Mouse (Mus musculus) CH12.LX (cell line): ENCODE measurements around the gene Stk40. TPM values are rescaled to one million over a fixed set of nuclear protein-coding genes. Genes with fewer than 3 reads are reported as not detected.

ENCODE experiments used
- DNase-seq: peaks from one replicate; pipeline ENCODE4 v3.0.0-alpha.2; 2013; ENCODE audit errors: extremely low read depth
- H3K27ac ChIP-seq: 2 replicates; pipeline ENCODE4 v1.5.1; 2012; ENCODE audit warnings: low read depth, mild to moderate bottlenecking, control low read depth, moderate library complexity; ENCODE audit not compliant: insufficient read depth
- H3K27me3 ChIP-seq: replicated peaks from 2 replicates; pipeline ENCODE3; 2012; ENCODE audit warnings: inconsistent platforms
- H3K36me3 ChIP-seq, 2 experiments: replicated peaks in 1 of 2; 2 replicates each; pipeline versions ENCODE3 to v1.6.1; 2012; ENCODE audit warnings: inconsistent platforms in 1 of 2, low read length in 1 of 2, mild to moderate bottlenecking in 1 of 2, mixed read lengths in 1 of 2, moderate library complexity in 1 of 2; ENCODE audit not compliant: control insufficient read depth in 1 of 2, insufficient read depth in 1 of 2
- H3K4me1 ChIP-seq, 2 experiments: 2 replicates each; pipeline ENCODE4 v1.6.1; 2012; ENCODE audit warnings: inconsistent platforms in 1 of 2, moderate library complexity in 1 of 2; ENCODE audit not compliant: insufficient read depth in 2 of 2, control insufficient read depth in 1 of 2
- H3K4me2 ChIP-seq: 2 replicates; pipeline ENCODE4 v1.6.1; 2012; ENCODE audit warnings: low read depth, mild to moderate bottlenecking, control low read depth; ENCODE audit not compliant: poor library complexity, insufficient read depth, severe bottlenecking
- H3K4me3 ChIP-seq, 3 experiments: fragments of 150-350 bp in 1 of 3; sonication (generic) in 1 of 3; replicated peaks in 1 of 3; 2 replicates each; pipeline versions ENCODE3 to v1.5.1; 2011 to 2012; ENCODE audit warnings: low read depth in 2 of 3, low read length in 2 of 3, mild to moderate bottlenecking in 2 of 3, moderate library complexity in 2 of 3, control low read depth in 1 of 3, improper control_type of control experiment in 1 of 3, inconsistent platforms in 1 of 3, mixed read lengths in 1 of 3; ENCODE audit not compliant: poor library complexity in 1 of 3
- H3K79me2 ChIP-seq: replicated peaks from 2 replicates; pipeline ENCODE4 v1.6.1; 2012; ENCODE audit warnings: mild to moderate bottlenecking, moderate library complexity; ENCODE audit not compliant: control insufficient read depth, poor library complexity, insufficient read depth, severe bottlenecking; ENCODE audit errors: extremely low read depth
- H3K9ac ChIP-seq: 2 replicates; pipeline ENCODE4 v1.6.1; 2012; ENCODE audit warnings: low read depth, mild to moderate bottlenecking, control low read depth, moderate library complexity; ENCODE audit not compliant: insufficient read depth
- H3K9me3 ChIP-seq: replicated peaks from 2 replicates; pipeline ENCODE3; 2012; ENCODE audit warnings: low read length, inconsistent platforms, mixed read lengths
- CHD1 ChIP-seq: IDR thresholded peaks from 2 replicates; pipeline ENCODE4 v1.6.1; 2012; ENCODE audit warnings: low read depth, low read length, improper control_type of control experiment, inconsistent platforms
- CHD2 ChIP-seq: IDR thresholded peaks from 2 replicates; pipeline ENCODE4 v1.6.1; 2011; ENCODE audit warnings: low read length, improper control_type of control experiment
- ELF1 ChIP-seq: IDR thresholded peaks from 2 replicates; pipeline ENCODE4 v1.6.1; 2014; ENCODE audit warnings: low read depth, mild to moderate bottlenecking, inconsistent platforms, low read length, improper control_type of control experiment
- EP300 ChIP-seq: IDR thresholded peaks from 2 replicates; pipeline ENCODE4 v1.6.1; 2011; ENCODE audit warnings: low read length, improper control_type of control experiment
- GABPA ChIP-seq: IDR thresholded peaks from 2 replicates; pipeline ENCODE4 v1.6.1; 2012; ENCODE audit warnings: low read depth, low read length, improper control_type of control experiment, inconsistent platforms; ENCODE audit not compliant: insufficient replicate concordance
- HCFC1 ChIP-seq: IDR thresholded peaks from 2 replicates; pipeline ENCODE4 v1.6.1; 2012; ENCODE audit warnings: low read depth, mild to moderate bottlenecking, inconsistent platforms, low read length, improper control_type of control experiment
- KAT2A ChIP-seq: IDR thresholded peaks from 2 replicates; pipeline ENCODE4 v1.6.1; 2012; ENCODE audit warnings: low read length, improper control_type of control experiment, inconsistent platforms; ENCODE audit not compliant: insufficient replicate concordance
- MEF2A ChIP-seq: IDR thresholded peaks from 2 replicates; pipeline ENCODE4 v1.6.1; 2014; ENCODE audit warnings: low read depth, mild to moderate bottlenecking, inconsistent platforms, low read length, improper control_type of control experiment, borderline replicate concordance
- NELFE ChIP-seq: IDR thresholded peaks from 2 replicates; pipeline ENCODE4 v1.6.1; 2011; ENCODE audit warnings: low read depth, low read length, improper control_type of control experiment
- PAX5 ChIP-seq: IDR thresholded peaks from 2 replicates; pipeline ENCODE4 v1.6.1; 2012; ENCODE audit warnings: low read length, inconsistent platforms, mixed read lengths
- RCOR1 ChIP-seq: conservative IDR thresholded peaks from 2 replicates; pipeline ENCODE4 v1.6.1; 2012; ENCODE audit warnings: low read depth, mild to moderate bottlenecking, inconsistent platforms, low read length, improper control_type of control experiment
- SMC3 ChIP-seq: IDR thresholded peaks from 2 replicates; pipeline ENCODE4 v1.6.1; 2011; ENCODE audit warnings: low read depth, low read length, improper control_type of control experiment
- TCF12 ChIP-seq: IDR thresholded peaks from 2 replicates; pipeline ENCODE4 v1.6.1; 2014; ENCODE audit warnings: low read depth, mild to moderate bottlenecking, inconsistent platforms, low read length, improper control_type of control experiment
- UBTF ChIP-seq: IDR thresholded peaks from 2 replicates; pipeline ENCODE4 v1.6.1; 2012; ENCODE audit warnings: low read depth, mild to moderate bottlenecking, inconsistent platforms, low read length, improper control_type of control experiment, moderate library complexity
- USF1 ChIP-seq: IDR thresholded peaks from 2 replicates; pipeline ENCODE4 v1.6.1; 2014; ENCODE audit warnings: low read depth, mild to moderate bottlenecking, inconsistent platforms, low read length, improper control_type of control experiment
- ZNF384 ChIP-seq: IDR thresholded peaks from 2 replicates; pipeline ENCODE4 v1.6.1; 2012; ENCODE audit warnings: low read depth, low read length, improper control_type of control experiment, inconsistent platforms
- dilution Hi-C: fragments of 300-500 bp; cut with MboI; formaldehyde crosslinking; loops from 2 replicates; pipeline ENCODE4 v1.14.3; 2020; ENCODE audit warnings: low sequenced_read_pairs; ENCODE audit not compliant: extremely low pct_unique_long_range_greater_than_20kb, extremely low pct_ligation_motif_present
- in situ Hi-C: fragments of 300-500 bp; cut with MboI; formaldehyde crosslinking; loops from 3 replicates; pipeline ENCODE4 v1.14.3; 2019; ENCODE audit warnings: low sequenced_read_pairs, low pct_ligation_motif_present, low pct_unique_long_range_greater_than_20kb, mixed read lengths
- polyA plus RNA-seq: library from polyadenylated mRNA; unstranded; fragments of >175 nt; gene quantifications from 2 replicates; pipeline ENCODE4 v1.2.1, GENCODE M21; 2012; ENCODE audit warnings: low read depth; ENCODE audit not compliant: insufficient read length
- total RNA-seq, 2 experiments: library from RNA; depleted of rRNA; stranded (reverse); fragments of 300-350 nt in 1 of 2; fragments of >200 nt in 1 of 2; gene quantifications; 2 replicates each; pipeline ENCODE4 v1.2.3; 2012 to 2014

The Stk40 gene
- total and polyA plus RNA-seq, 3 experiments = 8.6 to 33.0 (median 16.4) TPM

DNA sequence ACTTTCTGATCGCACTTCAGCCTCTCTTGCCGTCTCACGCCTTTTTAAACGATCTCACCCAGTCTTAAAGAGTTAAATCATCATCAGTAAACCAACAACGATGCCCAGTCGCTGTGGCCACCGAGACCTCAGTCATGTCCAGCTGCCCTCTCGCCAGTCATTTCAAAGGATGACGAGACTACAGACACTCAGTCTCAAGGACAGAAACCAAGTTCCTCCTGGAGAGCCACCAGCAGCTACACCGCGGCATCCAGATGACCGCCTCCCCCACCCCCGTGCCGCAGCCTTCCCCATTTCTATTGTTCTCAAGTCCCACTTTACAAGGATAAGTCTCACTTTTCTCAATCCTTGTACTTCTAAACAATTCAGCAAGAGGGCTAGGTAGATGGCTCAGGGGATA is 49.1 kb downstream of the Stk40 start:
- H3K4me2 ChIP-seq = no peak overlapping the region
- no peaks in the 10 kb centered on the region for H3K27me3 ChIP-seq
- dilution Hi-C loops = no loop called here
- peaks cover 0 to 79% of the 10 kb centered on the region in 2 experiments for H3K36me3 ChIP-seq
- no peak for TF ChIP-seq KAT2A
- TF ChIP-seq RCOR1 = no peak
- no peak for TF ChIP-seq CHD2
- TF ChIP-seq EP300 = no peak
- no peak for TF ChIP-seq TCF12
- no peak for TF ChIP-seq GABPA
- no peak for TF ChIP-seq CHD1
- TF ChIP-seq NELFE = no peak
- no peak for TF ChIP-seq USF1
- no peak for TF ChIP-seq ZNF384
- no peaks in the 10 kb centered on the region for H3K9me3 ChIP-seq
- no peaks in the 10 kb centered on the region for H3K79me2 ChIP-seq
- peaks cover 11 to 14% of the 10 kb centered on the region in 2 experiments; a peak in 3 of 4 replicates for H3K4me1 ChIP-seq
- no peak overlapping the region for H3K9ac ChIP-seq
- no peak overlapping the region for H3K27ac ChIP-seq
- no peak for DNase-seq
- in situ Hi-C loops = no loop called here
- H3K4me3 ChIP-seq = no peak overlapping the region

GRCm38 (mm10) chr4:126155183-126155582 is 51.4 kb downstream of the Stk40 start:
- DNase-seq = no peak
- Histone ChIP-seq H3K9ac (no peak overlapping the region), H3K4me1 (peaks cover 0 to 4% of the 10 kb centered on the region in 2 experiments; a peak in 1 of 4 replicates), H3K4me2 (no peak overlapping the region), H3K27ac (no peak overlapping the region), H3K4me3 (no peak overlapping the region), H3K79me2 (no peaks in the 10 kb centered on the region), H3K9me3 (no peaks in the 10 kb centered on the region), H3K27me3 (no peaks in the 10 kb centered on the region), H3K36me3 (peaks cover 0 to 75% of the 10 kb centered on the region in 2 experiments)
- in situ Hi-C loops (no loop called here), dilution Hi-C loops (no loop called here)
- TF ChIP-seq KAT2A (no peak), HCFC1 (no peak), UBTF (no peak), ELF1 (no peak), MEF2A (no peak), PAX5 (no peak), SMC3 (no peak), ZNF384 (no peak), TCF12 (no peak)
